Mouse (Mus musculus) erythroblast, adult 5-6 weeks (primary cell): Measurements from ENCODE around the gene Fam180a. TPM values are rescaled to one million over a fixed set of nuclear protein-coding genes. Genes with fewer than 3 reads are reported as not detected.

Experiments used
- ATAC-seq: replicated peaks from 2 replicates; pipeline ENCODE4 v1.8.0; 2016; ENCODE audit warnings: moderate number of reproducible peaks, mild to moderate bottlenecking, moderate TSS enrichment, inconsistent platforms; ENCODE audit not compliant: poor library complexity, low FRiP score, severe bottlenecking
- total RNA-seq, 2 experiments: library from RNA; stranded (forward) in 1 of 2; stranded (reverse) in 1 of 2; fragments of 150-400 nt in 1 of 2; fragments of 200-764, 138-1000 nt in 1 of 2; gene quantifications; 2 replicates each; pipeline versions ENCODE4 v1.2.3 to v1.2.4; 2015 to 2017; ENCODE audit warnings: low replicate concordance in 2 of 2

Fam180a gene
- total RNA-seq, 2 experiments from 2014 or later: not detected

- ATAC-seq: no peak; the same call in 1 of the 2 replicates
These were observed 4.8 kb downstream of the Fam180a start for GRCm38 (mm10) chr6:35321105-35321504.

GRCm38 (mm10) chr6:35319850-35320249, 6.1 kb downstream of the Fam180a start:
- ATAC-seq: no peak

- ATAC-seq: no peak
These were observed 12.4 kb downstream of the Fam180a start for GRCm38 (mm10) chr6:35313520-35313919.

- ATAC-seq: no peak
These were observed 16.5 kb downstream of the Fam180a start for GRCm38 (mm10) chr6:35309406-35309805.

- no peak for ATAC-seq
These were observed 17.9 kb downstream of the Fam180a start, which contains the start of gene Slc13a4 for GRCm38 (mm10) chr6:35308037-35308436. Gene Slc13a4, minus strand, starts transcription at chr6:35308131.

- ATAC-seq: no peak
These were observed 18.8 kb downstream of the Fam180a start for GRCm38 (mm10) chr6:35307136-35307535.

- ATAC-seq: no peak
These were observed 22.5 kb downstream of the Fam180a start for GRCm38 (mm10) chr6:35303355-35303900.

GRCm38 (mm10) chr6:35302581-35302980, 23.4 kb downstream of the Fam180a start:
- no peak for ATAC-seq

GRCm38 (mm10) chr6:35298323-35298722, 27.6 kb downstream of the Fam180a start:
- no peak for ATAC-seq

- ATAC-seq: no peak
These were observed 28.3 kb downstream of the Fam180a start for GRCm38 (mm10) chr6:35297516-35298227.

GRCm38 (mm10) chr6:35297001-35297400, 28.9 kb downstream of the Fam180a start:
- ATAC-seq: no peak

- no peak for ATAC-seq
These were observed 31.0 kb downstream of the Fam180a start for GRCm38 (mm10) chr6:35294964-35295363.

GRCm38 (mm10) chr6:35289676-35290075, 36.3 kb downstream of the Fam180a start:
- ATAC-seq: no peak

GRCm38 (mm10) chr6:35288920-35289319, 37.0 kb downstream of the Fam180a start:
- ATAC-seq: no peak

- ATAC-seq: 0 out of 2 replicates have a peak, but pooled peaks have one; percentile 15
These were observed 37.7 kb downstream of the Fam180a start for GRCm38 (mm10) chr6:35288114-35288761.

GRCm38 (mm10) chr6:35279306-35279705, 46.6 kb downstream of the Fam180a start:
- ATAC-seq: no peak

- no peak for ATAC-seq
These were observed 47.9 kb downstream of the Fam180a start for GRCm38 (mm10) chr6:35277903-35278587.

- ATAC-seq: no peak
These were observed 52.4 kb downstream of the Fam180a start for GRCm38 (mm10) chr6:35273391-35274082.

GRCm38 (mm10) chr6:35271868-35272765, 53.8 kb downstream of the Fam180a start:
- ATAC-seq: no peak
